Mouse (Mus musculus) cerebellum, adult 9-10 months (tissue): ENCODE results near the gene Bdp1.
"Not testable (repeated sequence)": the region's sequence is repeated elsewhere in the genome, so short reads cannot be mapped to it uniquely, and the experiment has no call there.

Experiments used
- DNase-seq: peaks from one replicate; pipeline ENCODE4 v3.0.0; 2022

Bdp1 gene

DNA sequence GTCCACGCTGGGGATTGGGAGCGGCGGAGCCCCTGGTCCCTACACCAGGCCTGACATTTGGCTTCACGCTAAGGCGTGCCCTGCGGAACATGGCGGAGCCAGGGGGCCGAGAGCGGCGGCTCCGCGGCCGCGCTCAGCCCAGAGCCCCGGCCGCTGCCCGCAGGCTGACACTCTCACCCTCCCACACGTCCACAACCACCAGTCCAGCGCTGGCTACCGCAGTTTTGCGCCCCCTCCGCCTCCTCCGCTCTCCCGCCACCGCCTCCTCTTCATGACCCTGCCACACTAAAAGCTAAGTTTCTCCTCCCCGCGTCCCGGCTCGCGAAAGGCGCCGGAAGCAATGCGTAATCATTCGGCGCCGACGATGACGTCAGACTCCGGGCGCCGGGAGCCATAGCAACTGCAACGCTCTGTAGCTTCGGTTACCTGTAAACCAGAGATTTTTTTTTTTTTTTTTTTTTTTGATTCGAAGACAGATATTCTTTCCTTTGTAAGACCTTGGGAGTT lies at the start of gene Bdp1:
TSS of gene Bdp1 (minus strand) at position 323 of the 507 bp plus-strand sequence.
- DNase-seq: peak; percentile 92

GRCm38 (mm10) chr13:100152659-100153058 lies 48.8 kb upstream of the Bdp1 start:
- no peak for DNase-seq

- DNase-seq: no peak
Observed at GRCm38 (mm10) chr13:100141646-100142314, 37.9 kb upstream of the Bdp1 start.

DNA sequence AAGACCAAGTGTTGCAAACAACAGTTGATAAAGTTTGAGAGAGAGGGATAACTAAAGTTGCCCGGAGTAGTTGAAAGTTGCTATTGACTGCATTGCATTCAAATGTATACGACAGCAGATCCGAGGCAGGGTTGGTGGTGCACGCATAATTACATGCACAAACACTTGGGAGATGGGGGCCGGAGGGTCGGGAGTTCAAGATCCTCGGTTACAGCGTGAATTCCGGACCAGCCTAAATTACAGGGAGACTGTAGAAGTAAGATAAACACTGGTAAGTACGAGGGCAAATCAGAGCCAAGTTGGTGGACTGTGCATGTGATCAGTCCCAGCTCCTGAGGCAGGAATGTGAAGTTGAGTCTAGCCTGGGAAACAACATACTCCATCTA lies 21.4 kb upstream of the Bdp1 start:
- DNase-seq: no peak

DNA sequence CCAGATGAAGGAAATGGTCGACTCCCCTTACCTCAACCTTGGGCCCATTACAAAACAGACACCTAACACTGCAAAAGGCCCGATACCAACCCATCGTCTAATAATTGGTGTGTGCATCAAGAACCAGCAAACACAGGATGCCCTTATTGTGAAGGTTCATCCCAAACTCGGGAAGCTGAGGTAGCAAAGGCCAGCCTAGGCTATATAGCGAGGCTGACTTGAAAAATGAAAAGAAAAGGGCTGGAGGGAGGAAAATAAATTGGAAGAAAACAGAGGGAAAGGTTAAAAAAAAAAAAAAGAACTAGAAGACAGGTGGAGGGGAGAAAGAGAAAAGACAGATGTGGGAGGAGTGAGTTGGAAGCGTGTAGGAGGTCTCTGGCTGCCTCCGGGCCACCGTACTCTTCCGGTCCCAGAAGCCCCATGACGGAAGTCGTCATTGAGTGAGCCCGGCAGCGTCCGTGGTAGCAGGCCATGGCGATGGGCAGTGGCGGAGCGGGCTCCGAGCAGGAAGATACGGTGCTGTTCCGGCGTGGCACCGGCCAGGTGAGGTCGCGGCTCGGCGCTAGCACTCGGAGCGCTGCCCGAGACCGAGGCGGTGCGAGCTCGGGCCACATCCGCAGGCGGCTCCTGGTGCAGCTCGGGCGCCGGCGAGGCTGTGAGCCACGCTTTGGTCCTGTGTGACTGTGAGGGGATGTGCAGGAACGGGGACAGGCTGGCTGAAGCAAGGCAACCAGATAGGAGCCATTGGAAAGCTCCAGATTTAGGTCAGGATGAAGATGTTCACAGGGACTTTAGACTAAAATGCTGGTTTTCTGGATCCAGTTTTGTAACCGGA lies 20.8 kb upstream of the Bdp1 start, which contains the start of gene Smn1:
TSS of gene Smn1 (plus strand) at position 430 of the 835 bp plus-strand sequence.
- DNase-seq: peak; percentile 94

GRCm38 (mm10) chr13:100123970-100124369 lies 20.1 kb upstream of the Bdp1 start:
- no peak for DNase-seq

DNA sequence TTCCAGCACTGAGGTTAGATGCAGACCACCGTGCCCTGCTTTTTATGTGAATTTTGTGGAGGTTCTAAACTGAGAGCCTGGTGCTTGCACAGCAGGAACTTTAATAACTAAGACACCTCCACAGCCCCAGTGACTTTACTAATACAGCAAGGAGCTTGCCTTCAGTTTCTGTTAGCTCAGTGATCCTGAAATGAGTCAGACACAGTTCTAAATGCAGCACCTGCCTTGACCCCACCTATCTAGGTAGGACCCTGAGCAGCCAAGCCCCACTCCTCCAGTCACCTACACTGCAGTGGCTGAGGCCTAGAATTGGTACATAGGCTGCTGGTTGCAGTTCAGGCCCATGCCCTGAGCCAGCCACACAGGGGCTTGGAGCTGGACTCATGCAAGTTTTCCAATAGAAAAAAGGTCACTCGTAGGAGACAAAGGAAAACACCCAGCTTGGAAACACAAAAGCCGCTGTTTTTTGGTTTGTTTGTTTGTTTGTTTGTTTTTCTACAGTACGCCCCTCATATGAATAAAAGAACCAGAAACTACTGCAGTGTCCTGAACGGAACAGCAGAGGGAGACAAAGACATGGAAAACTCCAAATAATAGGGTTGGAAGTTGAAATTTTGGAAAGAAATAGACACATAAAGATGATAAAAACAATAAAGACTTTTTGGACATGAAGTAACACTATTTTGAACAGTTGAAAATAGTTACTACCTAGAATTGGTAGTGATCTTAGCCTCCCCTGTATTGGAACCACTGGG lies 8.5 kb upstream of the Bdp1 start:
- no peak for DNase-seq

- peak; percentile 79 for DNase-seq
Observed at GRCm38 (mm10) chr13:100107652-100108472, 4.0 kb upstream of the Bdp1 start, which contains the start of gene Serf1. TSS of gene Serf1 (plus strand) at chr13:100108012.

DNA sequence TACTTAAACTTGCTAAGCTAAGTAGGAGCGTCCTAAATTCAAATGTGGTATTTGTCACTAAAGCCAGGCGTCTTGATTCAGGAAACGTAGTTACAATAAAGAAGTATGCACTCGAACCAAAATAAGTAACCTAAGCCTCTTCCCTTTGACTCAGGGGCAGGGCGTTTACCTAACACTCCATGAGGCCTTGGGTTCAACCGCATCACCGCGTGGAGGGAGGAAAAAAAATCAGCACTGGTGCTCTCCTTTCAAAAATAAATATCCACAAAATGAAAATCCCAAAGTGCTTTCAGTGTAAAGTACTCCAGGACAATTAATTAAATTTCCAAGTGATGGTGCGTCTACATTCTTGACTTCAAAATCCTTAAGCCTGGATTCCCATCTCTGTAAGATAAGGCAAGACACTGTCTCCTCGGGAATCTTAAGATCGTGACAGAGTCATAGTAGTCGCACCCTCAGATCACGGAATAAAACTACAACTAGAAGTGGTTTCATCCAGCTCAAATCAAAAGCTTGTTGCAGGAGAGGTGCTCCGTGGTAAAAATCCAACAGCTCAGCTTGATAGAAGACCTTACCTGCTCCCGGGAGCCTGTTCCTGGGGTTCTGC lies 715 bp downstream of the Bdp1 start:
- DNase-seq: peak; percentile 35

DNA sequence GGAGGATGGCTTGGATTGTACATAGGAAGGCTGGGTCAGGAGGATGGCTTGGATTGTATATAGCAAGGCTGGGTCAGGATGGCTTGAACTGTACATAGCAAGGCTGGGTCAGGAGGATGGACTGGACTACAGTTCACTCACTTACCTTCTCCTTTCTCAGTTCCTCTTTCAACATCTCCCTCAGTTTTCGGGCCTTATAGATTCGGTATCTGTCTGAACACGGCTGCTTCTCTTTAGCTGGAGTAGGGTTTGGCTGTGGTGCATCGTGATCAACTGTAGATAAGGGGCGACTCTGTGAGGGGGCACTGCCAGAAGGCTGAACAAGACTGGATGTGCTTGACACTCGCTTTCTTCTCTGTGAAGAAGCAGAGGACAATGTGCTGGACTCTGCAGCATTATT lies 5.1 kb downstream of the Bdp1 start:
- DNase-seq: no peak

DNA sequence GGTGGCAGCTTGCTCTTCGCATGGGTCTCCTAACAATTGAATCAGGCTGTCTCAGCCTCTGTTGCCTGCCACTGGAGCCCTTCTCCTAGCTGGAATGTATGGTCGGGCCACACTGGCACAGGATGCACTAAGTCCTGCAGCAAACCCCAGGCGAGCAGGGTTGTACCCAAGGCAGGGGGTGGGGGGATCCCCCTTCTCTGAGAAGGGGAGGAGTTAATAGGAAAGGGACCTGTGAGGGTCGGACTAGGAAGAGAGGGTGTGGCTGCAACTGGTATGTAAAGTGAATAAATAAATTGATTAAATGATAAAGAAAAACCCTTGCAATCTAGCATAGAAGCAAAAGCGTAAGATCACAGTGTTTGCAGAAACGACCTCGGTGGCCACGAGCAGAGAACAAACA lies 32.4 kb downstream of the Bdp1 start:
- DNase-seq: no peak

- no peak for DNase-seq
Observed at GRCm38 (mm10) chr13:100067821-100068220, 36.0 kb downstream of the Bdp1 start.

DNA sequence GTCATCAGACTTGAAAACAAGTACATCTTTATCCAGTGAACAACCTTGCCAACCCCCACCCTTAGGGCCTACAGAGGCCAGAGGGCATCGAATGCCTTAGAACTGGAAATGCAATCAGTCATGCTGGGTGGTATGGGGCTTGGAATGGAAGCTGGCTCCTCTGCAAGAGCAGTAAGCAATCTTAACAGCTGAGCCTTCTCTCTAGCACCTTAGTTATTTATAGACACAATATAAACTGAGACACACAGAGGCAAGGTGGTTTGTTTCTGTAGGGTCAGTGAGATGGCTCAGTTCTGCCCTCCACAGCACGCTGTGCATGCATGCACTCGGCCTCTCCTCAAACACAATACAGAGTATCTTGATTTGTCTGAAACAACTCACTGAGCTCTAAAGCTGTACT lies 39.9 kb downstream of the Bdp1 start:
- no peak for DNase-seq

DNA sequence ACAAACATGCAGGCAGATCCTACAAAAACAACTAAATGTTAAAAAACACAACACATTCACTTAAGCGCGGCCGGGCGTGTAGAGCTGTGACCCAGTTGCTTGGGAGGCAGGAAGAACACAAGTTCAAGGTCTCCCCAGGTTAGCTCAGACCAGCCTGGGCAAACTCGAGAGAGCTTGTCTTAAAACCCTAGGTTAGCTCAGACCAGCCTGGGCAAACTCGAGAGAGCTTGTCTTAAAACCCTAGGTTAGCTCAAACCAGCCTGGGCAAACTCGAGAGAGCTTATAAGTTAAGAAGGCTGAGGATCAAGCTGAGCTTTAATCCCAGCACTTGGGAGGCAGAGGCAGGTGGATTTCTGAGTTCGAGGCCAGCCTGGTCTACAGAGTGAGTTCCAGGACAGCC lies 46.1 kb downstream of the Bdp1 start:
- not testable (repeated sequence) for DNase-seq

DNA sequence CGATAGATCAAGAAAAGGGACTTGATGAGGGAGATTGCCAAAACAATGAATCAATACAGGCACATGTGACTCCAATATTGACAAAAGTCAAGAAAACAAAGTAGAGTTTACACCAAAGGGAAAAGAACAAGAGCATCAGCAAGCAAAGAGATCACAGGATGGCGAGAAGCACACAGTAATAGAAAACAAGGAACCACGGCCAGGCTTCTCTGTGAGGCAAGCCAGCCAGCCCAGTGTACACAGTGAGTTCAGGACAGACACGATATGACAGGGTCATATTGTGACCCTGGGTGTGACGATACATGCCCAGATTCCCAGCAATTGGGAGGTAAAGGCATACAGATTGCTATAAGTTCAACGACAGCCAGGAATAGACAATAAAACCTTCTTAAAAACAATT lies 77.9 kb downstream of the Bdp1 start:
- DNase-seq: no peak

DNA sequence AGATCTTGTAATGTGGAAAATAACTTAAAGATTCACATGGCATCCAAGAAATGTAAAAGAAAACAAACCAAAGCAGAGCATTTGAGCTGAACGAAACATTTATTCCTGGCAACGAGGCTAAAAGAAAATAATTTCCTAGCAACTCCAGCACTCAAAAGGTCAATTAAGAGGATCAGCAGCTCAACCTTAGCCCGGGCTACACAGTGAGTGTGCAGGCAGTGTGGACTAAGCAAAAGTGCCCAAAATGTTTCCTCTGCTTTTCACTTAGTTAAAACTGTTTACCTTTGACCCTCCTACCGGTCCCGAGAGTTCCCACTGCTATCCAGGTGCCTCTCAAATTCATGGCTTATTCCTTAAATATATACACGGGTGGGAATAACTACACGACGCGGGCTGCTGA lies 87.0 kb downstream of the Bdp1 start:
- DNase-seq: no peak

- no peak for DNase-seq
Observed at GRCm38 (mm10) chr13:100015937-100016336, 87.9 kb downstream of the Bdp1 start.

DNA sequence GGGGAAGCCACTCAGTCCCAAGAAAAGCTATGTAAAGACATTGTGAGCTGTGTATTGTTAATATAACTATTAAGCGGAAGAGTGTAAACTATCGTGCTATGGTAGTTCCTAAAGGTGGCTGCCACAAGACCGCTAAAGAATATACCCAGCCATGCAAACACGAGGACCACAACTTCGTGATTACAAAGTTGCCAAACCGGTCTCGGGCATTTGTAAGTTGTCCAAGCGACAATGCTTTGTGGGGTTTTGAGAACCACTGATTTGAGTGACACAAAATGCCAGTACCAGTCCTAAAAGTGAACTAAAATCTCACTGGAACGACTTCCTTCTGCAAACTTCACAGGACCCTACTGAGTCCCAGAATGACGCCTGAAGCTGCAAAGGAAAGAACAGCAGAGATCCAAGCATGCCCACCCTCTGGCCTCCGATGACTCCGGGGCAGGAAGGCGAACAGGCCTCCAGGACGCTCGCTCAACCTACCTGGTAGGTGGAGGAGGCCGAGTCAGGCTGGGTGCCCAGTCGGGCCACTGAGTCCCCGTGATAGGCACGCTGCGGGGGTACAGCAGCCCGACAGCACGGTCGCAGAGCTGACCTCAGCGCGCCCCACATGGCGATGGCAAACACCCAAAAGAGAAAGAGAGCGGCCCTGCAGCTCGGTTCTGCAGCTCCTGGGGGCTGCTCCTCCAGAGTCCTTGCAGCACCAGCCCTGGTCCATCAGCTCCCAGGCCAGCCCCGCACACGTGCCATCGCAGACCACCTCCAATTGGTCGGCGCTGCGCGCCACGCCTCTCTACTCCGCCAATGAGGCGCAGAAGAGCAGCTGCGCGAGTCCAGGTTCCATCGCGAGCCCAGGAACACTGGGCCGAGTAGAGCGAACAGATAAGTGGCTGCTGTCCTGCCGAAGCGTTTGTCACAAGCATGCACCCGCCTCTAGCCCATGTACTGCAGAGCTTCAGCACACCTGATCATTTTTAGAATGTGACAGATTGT lies 88.7 kb downstream of the Bdp1 start, which contains the start of gene Mccc2:
TSS of gene Mccc2 (minus strand) at position 734 of the 990 bp plus-strand sequence.
- peak; percentile 85 for DNase-seq

DNA sequence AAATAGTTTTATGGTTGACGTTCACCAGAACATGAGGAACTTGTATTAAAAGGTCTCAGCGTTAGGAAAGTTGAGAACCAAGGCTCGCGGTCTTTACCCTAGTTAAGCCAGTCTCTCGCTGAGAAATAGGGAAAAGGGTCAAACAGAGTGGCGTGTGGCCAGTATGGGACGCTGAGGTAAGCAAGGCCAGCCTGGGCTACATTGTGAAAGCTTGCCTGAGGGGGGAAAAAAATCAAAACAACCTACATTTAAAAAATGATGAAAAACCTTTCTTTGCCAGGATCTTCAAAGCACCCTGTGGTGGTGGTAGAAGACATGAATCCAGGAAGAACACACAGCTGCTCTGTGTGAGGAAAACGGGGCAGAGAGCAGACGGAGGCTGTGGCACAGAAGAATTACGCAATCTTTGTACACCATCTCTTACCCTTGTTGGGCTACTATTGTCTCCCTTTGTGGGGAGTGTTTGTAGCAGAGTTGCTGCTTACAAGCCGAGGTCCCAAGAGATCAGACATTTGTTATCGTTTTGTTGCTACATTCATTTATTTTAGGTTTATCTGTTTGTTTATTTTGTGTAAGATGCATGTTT lies 97.9 kb downstream of the Bdp1 start:
- no peak for DNase-seq

DNA sequence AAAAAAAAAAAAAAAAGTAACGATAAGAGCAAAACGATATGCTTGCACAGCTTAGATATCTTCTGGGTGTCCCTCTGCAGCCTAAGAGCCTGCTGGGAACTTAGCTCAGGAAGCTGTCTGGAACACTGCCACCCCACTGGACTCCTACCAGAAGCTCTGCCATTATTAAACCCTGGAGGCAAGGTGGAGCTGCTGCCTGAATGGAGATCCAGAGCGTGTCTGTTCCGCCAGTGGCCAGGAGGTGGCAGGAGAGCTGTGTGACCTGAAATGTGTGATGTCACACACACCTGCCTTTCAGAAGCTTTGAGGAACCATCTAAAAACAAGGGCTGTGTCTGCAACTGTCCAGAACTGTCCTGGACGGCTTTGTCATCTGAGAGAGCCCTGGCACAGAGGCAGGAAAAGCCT lies 102.1 kb downstream of the Bdp1 start:
- peak; percentile 91 for DNase-seq
